Comparison of ENCODE assay signal across 12 mouse cellular contexts in genomic region chr4:47093161-47093560, GRCm38 (mm10). TPM values are rescaled to one million over a fixed set of nuclear protein-coding genes. Genes with fewer than 3 reads are reported as not detected.
A peak's percentile ranks its signal among the peaks of the same experiment; 100 is the strongest.
DNase-seq lines count a peak whose midpoint lies in the region; ATAC-seq and TF ChIP-seq lines count a peak whose summit lies in the region.
"Had no signal": no experiment of that assay in that cellular context is flagged by ENCODE, and none has a peak within 500 bp of the region (broad histone marks: within the 10 kb centered on the region; RNA-seq: fewer than 3 reads in every experiment).

No protein-coding gene starts in this region.

- no peak for TF ChIP-seq CTCF in CH12.LX (conservative IDR thresholded peaks at IDR 0.05 in 1 of 2, IDR thresholded peaks at IDR 0.05 in 1 of 2; ENCODE audit: low read depth in 2 of 2, low read length in 2 of 2)

- in situ Hi-C loops in CH12.LX (cut with MboI; ENCODE audit: low pct_ligation_motif_present, low pct_unique_long_range_greater_than_20kb, low sequenced_read_pairs), result no loop called here

- no peak for TF ChIP-seq EP300 in CH12.LX (IDR thresholded peaks at IDR 0.05; ENCODE audit: low read length)

- dilution Hi-C loops in CH12.LX (cut with MboI; ENCODE audit: extremely low pct_ligation_motif_present, extremely low pct_unique_long_range_greater_than_20kb, low sequenced_read_pairs), result no loop called here

- no peak for TF ChIP-seq RAD21 in CH12.LX (IDR thresholded peaks at IDR 0.05; ENCODE audit: low read depth, low read length)

- DNase-seq in embryo, embryonic 10.5 days (ENCODE audit: low spot score), result peak; percentile 44
- no peak for DNase-seq in embryo, embryonic 10 days (ENCODE audit: low spot score)
- DNase-seq in CH12.LX (ENCODE audit: extremely low read depth), result no peak
- no peak for DNase-seq in left cerebral cortex, postnatal 4 days
- no peak for DNase-seq in thymus, postnatal 0 days (ENCODE audit: low spot score)
- DNase-seq: cerebellum, adult 11 months had no signal

- H3K4me1 ChIP-seq in CH12.LX (ENCODE audit: control insufficient read depth in 1 of 2, insufficient read depth in 2 of 2), result peaks cover 3 to 31% of the 10 kb centered on the region in 2 experiments; a peak in 2 of 4 replicates
- peaks cover 26% of the 10 kb centered on the region for H3K4me1 ChIP-seq in hindbrain, embryonic 13.5 days (replicated peaks)
- peaks cover 21% of the 10 kb centered on the region for H3K4me1 ChIP-seq in midbrain, embryonic 15.5 days

- H3K36me3 ChIP-seq in CH12.LX (replicated peaks in 1 of 2; ENCODE audit: control insufficient read depth in 1 of 2, insufficient read depth in 1 of 2, low read length in 1 of 2), result peaks cover 0 to 23% of the 10 kb centered on the region in 2 experiments
- no peaks in the 10 kb centered on the region for H3K36me3 ChIP-seq in hindbrain, embryonic 13.5 days
- H3K36me3 ChIP-seq in midbrain, embryonic 15.5 days (replicated peaks), result no peaks in the 10 kb centered on the region

- no peaks in the 10 kb centered on the region for H3K9me3 ChIP-seq in CH12.LX (replicated peaks; ENCODE audit: low read length)
- H3K9me3 ChIP-seq in hindbrain, embryonic 13.5 days, result no peaks in the 10 kb centered on the region
- H3K9me3 ChIP-seq in midbrain, embryonic 15.5 days, result no peaks in the 10 kb centered on the region

- ATAC-seq in hindbrain, embryonic 13.5 days (ENCODE audit: low FRiP score), result no peak
- ATAC-seq in midbrain, embryonic 15.5 days (replicated peaks), result no peak
- ATAC-seq in frontal cortex, adult (ENCODE audit: low TSS enrichment), result no peak

- no peak overlapping the region for H3K4me3 ChIP-seq in CH12.LX (replicated peaks in 1 of 3; ENCODE audit: low read depth in 2 of 3, low read length in 2 of 3, poor library complexity in 1 of 3)
- peak overlapping the region; percentile 70; the same call in 1 of the 2 replicates for H3K4me3 ChIP-seq in hindbrain, embryonic 13.5 days
- H3K4me3 ChIP-seq in midbrain, embryonic 15.5 days, result peak overlapping the region; percentile 73
- H3K4me3 ChIP-seq: erythroblast, embryonic 14.5 days had no signal

- WGBS in hindbrain, embryonic 13.5 days, result 21% methylated on average over 9 of the region's 9 CpGs
- WGBS in midbrain, embryonic 15.5 days, result 19% methylated on average over 9 of the region's 9 CpGs

- no peaks in the 10 kb centered on the region for H3K79me2 ChIP-seq in CH12.LX (replicated peaks; ENCODE audit: control insufficient read depth, extremely low read depth, insufficient read depth, poor library complexity, severe bottlenecking)

- TF ChIP-seq POLR2A in CH12.LX (IDR thresholded peaks at IDR 0.05; ENCODE audit: low read depth, low read length), result no peak

- intact Hi-C loops in left cerebral cortex, postnatal 4 days (cut with DNase I), result no loop called here

- no peak overlapping the region for H3K27ac ChIP-seq in CH12.LX (ENCODE audit: insufficient read depth, low read depth)
- H3K27ac ChIP-seq in hindbrain, embryonic 13.5 days, result no peak overlapping the region
- no peak overlapping the region for H3K27ac ChIP-seq in midbrain, embryonic 15.5 days
- H3K27ac ChIP-seq: kidney, postnatal 0 days had no signal

- no peak overlapping the region for H3K9ac ChIP-seq in CH12.LX (ENCODE audit: insufficient read depth, low read depth)
- H3K9ac ChIP-seq in hindbrain, embryonic 13.5 days, result no peak overlapping the region
- H3K9ac ChIP-seq in midbrain, embryonic 15.5 days, result no peak overlapping the region

- H3K4me2 ChIP-seq in CH12.LX (ENCODE audit: insufficient read depth, low read depth, poor library complexity, severe bottlenecking), result peak overlapping the region; percentile 90; the same call in 1 of the 2 replicates
- H3K4me2 ChIP-seq in hindbrain, embryonic 13.5 days, result no peak overlapping the region; the same call in 1 of the 2 replicates
- H3K4me2 ChIP-seq in midbrain, embryonic 15.5 days, result peak overlapping the region; percentile 99; the same call in 1 of the 2 replicates

- no peaks in the 10 kb centered on the region for H3K27me3 ChIP-seq in CH12.LX (replicated peaks)
- H3K27me3 ChIP-seq in hindbrain, embryonic 13.5 days, result peaks cover 53% of the 10 kb centered on the region
- H3K27me3 ChIP-seq in midbrain, embryonic 15.5 days (replicated peaks), result peaks cover 24% of the 10 kb centered on the region

TF ChIP-seq in CH12.LX, 34 proteins besides CTCF, POLR2A, EP300 and RAD21:
- TF ChIP-seq TBP (conservative IDR thresholded peaks at IDR 0.05; ENCODE audit: low read depth, low read length) (no peak), TCF12 (IDR thresholded peaks at IDR 0.05; ENCODE audit: low read depth, low read length) (no peak), HCFC1 (IDR thresholded peaks at IDR 0.05; ENCODE audit: low read depth, low read length) (no peak), NELFE (IDR thresholded peaks at IDR 0.05; ENCODE audit: low read depth, low read length) (no peak), ZKSCAN1 (IDR thresholded peaks at IDR 0.05; ENCODE audit: borderline replicate concordance, low read depth, low read length) (no peak), JUN (IDR thresholded peaks at IDR 0.05; ENCODE audit: insufficient read depth, low read depth, low read length) (no peak), ETS1 (conservative IDR thresholded peaks at IDR 0.05; ENCODE audit: low read depth, low read length) (no peak), SMC3 (IDR thresholded peaks at IDR 0.05; ENCODE audit: low read depth, low read length) (no peak), MAZ (IDR thresholded peaks at IDR 0.05; ENCODE audit: low read depth, low read length) (no peak), USF1 (IDR thresholded peaks at IDR 0.05; ENCODE audit: low read depth, low read length) (no peak), MAFK (IDR thresholded peaks at IDR 0.05; ENCODE audit: insufficient replicate concordance, low read length) (no peak), SIN3A (IDR thresholded peaks at IDR 0.05; ENCODE audit: low read length) (no peak), CHD1 (IDR thresholded peaks at IDR 0.05; ENCODE audit: low read depth, low read length) (no peak), USF2 (conservative IDR thresholded peaks at IDR 0.05; ENCODE audit: low read depth, low read length) (no peak), POLR2AphosphoS2 (IDR thresholded peaks at IDR 0.05; ENCODE audit: low read depth, low read length) (no peak), KAT2A (IDR thresholded peaks at IDR 0.05; ENCODE audit: insufficient replicate concordance, low read length) (no peak), JUND (conservative IDR thresholded peaks at IDR 0.05; ENCODE audit: low read depth, low read length) (no peak), CHD2 (IDR thresholded peaks at IDR 0.05; ENCODE audit: low read length) (no peak)

RNA-seq across cellular contexts. Expression of gene Galnt12, which starts 1.5 kb away (rescaled TPM):
- total RNA-seq in CH12.LX (2012; rRNA removed) (15.8 and 17.7 TPM in 2 replicates), CH12.LX (2014; rRNA removed) (14.7 and 16.1 TPM in 2 replicates)
- polyA plus RNA-seq in CH12.LX (2012; ENCODE audit: insufficient read length, low read depth), result 16.4 and 18.6 TPM in 2 replicates
- 1.1 and 1.5 TPM in 2 replicates for polyA plus RNA-seq in hindbrain, embryonic 13.5 days (2015; fragmentation: Nextera tagmentation; extraction: Ambion mirVana)
- polyA plus RNA-seq in midbrain, embryonic 15.5 days (2015; fragmentation: Nextera tagmentation; extraction: Ambion mirVana), result 1.8 and 2.9 TPM in 2 replicates
- total RNA-seq in left cerebral cortex, postnatal 4 days (2021), result 1 to 10 TPM; 1.0 to 1.3 TPM
- polyA plus RNA-seq in thymus, postnatal 0 days (2015; fragmentation: Nextera tagmentation; extraction: Ambion mirVana), result 35.3 and 37.1 TPM in 2 replicates
- total RNA-seq: MEL had no signal
- polyA plus RNA-seq: erythroblast, embryonic 14.5 days had no signal

RNA-seq across cellular contexts. Expression of gene Anks6, which starts 35.9 kb away (rescaled TPM):
- total RNA-seq in CH12.LX (2012; rRNA removed), result not detected in 2 replicates
- not detected in 2 replicates for total RNA-seq in CH12.LX (2014; rRNA removed)
- polyA plus RNA-seq in CH12.LX (2012; ENCODE audit: insufficient read length, low read depth), result not detected in 2 replicates
- polyA plus RNA-seq in hindbrain, embryonic 13.5 days (2015; fragmentation: Nextera tagmentation; extraction: Ambion mirVana), result 4.1 and 4.3 TPM in 2 replicates
- 5.2 and 5.3 TPM in 2 replicates for polyA plus RNA-seq in midbrain, embryonic 15.5 days (2015; fragmentation: Nextera tagmentation; extraction: Ambion mirVana)
- total RNA-seq in left cerebral cortex, postnatal 4 days (2021), result 10 to 100 TPM; 23.9 to 24.5 TPM
- 0.94 and 0.99 TPM in 2 replicates for polyA plus RNA-seq in thymus, postnatal 0 days (2015; fragmentation: Nextera tagmentation; extraction: Ambion mirVana)
- total RNA-seq: MEL had no signal
- polyA plus RNA-seq: erythroblast, embryonic 14.5 days had no signal

Comparison
In these comparisons a context has a peak if more than half of its experiments do, and no peak if none do; other contexts are left out.
1. H3K4me3 ChIP-seq: peak in hindbrain, embryonic 13.5 days (single experiment) and midbrain, embryonic 15.5 days (single experiment); none in CH12.LX (0 of 3).